Mouse (Mus musculus) gastrocnemius, postnatal 14 days (tissue): ENCODE data around the gene Cd84. TPM values are rescaled to one million over a fixed set of nuclear protein-coding genes. Genes with fewer than 3 reads are reported as not detected.
A peak's percentile ranks its signal among the peaks of the same experiment; 100 is the strongest.
"Not testable (repeated sequence)": the region's sequence is repeated elsewhere in the genome, so short reads cannot be mapped to it uniquely, and the experiment has no call there.

Experiments used
- DNase-seq: peaks from one replicate; pipeline ENCODE4 v3.0.0; 2021; ENCODE audit warnings: mixed read lengths
- intact Hi-C: fragments of 180-260 bp; cut with DNase I; formaldehyde crosslinking; loops from one replicate; pipeline ENCODE4 v1.15.1; 2025; ENCODE audit warnings: low total_unique reads
- long read RNA-seq, 2 experiments: library from polyadenylated mRNA; stranded (forward); transcript quantifications; one replicate each; pipeline ENCODE4 v2.0.0; 2021
- total RNA-seq, 2 experiments: library from RNA; stranded (reverse); gene quantifications; 2 replicates each; pipeline ENCODE4 v1.2.3; 2021

Gene Cd84
- 1 to 10 TPM; 1.1 to 1.4 TPM for total RNA-seq
- long read RNA-seq, experiment 1: 0 reads
- long read RNA-seq, experiment 2: 0 reads

DNA sequence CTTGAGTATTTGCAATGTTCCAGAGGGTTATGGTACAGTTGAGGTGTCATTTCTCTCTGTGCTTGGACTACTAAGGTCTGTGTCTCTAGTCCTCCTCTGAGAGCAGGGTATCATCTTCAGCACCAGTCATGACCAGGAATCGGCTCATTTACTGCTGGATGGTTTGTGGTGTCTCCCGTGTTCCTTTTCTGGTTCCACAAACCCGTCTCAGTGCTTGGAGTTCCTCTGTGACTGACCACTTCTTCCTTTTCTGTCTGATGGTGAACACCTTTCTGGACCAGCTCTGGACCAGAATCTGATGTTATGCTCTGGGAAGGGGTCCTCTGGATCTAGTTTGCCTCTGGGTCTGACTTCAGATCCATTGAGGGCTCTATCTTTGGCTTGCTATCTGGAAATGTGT, at the start of gene Cd84:
Gene Cd84, plus strand, starts transcription at position 210 of the 400 bp plus-strand sequence.
- intact Hi-C loops: no loop called here
- DNase-seq: no peak

DNA sequence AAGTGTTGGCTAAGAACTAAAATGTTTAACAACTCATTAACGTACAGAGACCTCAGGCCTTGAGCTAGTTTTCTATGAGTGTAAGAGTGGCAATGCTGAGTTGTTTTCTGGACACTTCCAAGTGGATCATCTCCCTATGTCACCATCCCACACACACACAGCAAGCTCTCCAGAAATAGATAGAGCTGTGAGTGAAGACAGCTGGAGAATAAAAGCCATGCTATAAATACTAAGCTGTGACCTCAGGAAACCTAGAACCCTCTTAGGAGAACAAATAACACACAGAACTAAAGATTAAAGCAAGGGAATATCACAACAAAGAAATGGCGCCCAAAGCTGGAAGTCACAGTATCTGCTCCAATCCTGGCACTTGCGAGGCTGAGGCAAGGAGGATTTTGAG, 48.0 kb upstream of the Cd84 start:
- intact Hi-C loops: no loop called here

DNA sequence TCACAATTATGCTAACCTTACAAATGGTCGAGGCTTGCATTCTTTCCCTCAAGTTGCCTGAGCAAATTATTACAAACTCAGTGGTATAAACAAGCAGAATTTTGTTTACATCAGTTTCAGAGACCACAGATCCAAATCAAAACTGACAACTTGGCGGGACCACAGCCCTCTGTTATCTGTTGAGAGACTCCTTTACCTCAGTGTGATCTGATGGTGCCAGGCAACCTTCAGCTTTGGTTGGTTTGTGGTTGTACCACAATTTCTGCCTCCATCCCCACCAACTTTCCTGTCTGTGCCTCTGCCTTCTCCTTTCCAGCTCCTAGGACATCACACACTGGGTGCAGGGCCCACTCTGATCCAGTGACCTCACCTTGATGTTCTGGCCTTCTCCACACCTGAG, 43.3 kb upstream of the Cd84 start:
- intact Hi-C loops: no loop called here
- DNase-seq: no peak

More for the DNA sequence above, 48.0 kb upstream of the Cd84 start:
- DNase-seq: no peak

DNA sequence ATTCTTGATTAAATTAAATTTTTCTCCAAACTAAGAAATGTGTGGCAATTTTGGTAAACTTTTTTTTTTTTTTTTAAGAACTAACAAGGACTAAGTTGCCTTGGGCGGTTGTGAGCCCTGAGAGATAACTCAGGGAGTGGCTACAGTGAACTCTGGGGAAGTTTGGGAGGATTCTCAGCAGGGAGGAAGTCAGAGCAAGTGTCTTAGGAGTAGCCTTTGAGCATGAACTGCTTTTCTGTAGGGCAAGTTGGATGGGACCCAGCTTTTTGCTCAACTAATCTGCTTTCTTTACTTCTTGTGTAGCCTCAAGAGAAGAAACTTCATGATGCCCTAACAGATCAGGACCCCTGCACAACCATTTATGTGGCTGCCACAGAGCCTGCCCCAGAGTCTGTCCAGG, 41.7 kb upstream of the Cd84 start:
- intact Hi-C loops: no loop called here
- DNase-seq: no peak

DNA sequence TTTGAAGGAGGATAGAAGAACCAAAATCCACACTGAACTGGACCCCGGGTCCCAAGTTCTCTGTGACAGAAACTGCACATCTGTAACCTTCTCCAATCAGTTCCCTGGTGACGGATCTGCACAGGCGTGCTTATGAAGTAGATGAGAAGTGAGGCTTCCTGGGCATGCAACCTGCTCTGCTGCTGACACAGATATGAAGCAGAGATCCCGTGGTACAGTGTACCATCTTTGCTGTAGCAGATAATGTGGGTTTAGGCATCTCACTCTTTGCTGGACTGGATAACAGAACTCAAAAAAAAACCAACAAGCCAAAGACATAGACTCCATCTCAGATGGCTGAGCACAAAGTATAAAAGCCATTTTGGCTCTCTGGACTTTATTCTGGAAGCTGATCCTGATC, 39.8 kb upstream of the Cd84 start:
- intact Hi-C loops: no loop called here
- no peak for DNase-seq

DNA sequence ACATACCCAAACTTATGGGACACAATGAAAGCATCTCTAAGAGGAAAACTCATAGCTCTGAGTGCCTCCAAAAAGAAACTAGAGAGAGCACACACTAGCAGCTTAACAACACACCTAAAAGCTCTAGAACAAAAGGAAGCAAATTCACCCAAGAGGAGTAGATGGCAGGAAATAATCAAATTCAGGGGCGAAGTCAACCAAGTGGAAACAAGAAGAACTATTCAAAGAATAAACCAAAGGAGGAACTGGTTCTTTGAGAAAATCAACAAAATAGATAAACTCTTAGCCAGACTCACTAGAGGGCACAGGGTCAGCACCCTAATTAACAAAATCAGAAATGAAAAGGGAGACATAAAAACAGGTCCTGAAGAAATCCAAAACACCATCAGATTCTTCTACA, 28.4 kb upstream of the Cd84 start:
- DNase-seq, intact Hi-C loops: not testable (repeated sequence)

DNA sequence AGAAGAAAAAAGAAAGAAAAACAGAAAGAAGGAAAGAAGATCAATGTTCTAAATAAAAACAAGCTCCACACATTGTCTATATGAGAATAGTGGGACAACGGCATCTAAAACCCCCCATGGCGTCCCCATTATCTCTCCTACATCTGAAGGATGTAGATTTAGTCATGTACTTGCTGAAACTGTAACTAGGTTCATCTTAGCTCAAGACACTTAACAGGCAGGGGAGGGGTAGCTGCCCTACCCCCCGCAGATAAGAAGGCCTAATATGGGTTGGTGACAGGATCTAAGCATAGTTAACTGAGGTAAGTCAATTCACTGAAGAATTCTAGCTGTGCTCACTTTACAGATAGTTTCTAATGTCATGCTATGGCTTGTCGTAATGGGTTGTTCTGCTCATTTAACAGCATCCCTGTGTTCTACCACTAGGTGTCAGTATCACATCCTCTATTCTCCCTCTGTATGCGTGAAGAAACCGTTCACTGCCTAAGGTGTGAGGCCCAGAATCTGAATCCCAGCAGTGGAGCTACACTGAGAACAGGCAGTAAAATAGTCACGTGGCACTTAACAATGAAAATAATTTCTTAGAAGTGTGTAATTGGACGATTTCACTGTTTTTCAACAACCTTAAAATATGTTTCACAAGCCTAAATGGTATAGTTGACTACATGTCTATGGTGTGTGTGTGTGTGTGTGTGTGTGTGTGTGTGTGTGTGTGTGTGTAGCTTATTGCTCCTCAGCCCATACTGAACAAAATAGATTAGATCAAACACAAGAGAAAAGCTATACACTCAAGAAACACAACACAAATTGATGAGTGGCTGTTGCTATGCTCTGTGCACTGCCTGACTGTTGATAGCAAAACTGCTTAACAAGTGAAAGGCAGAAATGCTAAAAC, 23.7 kb upstream of the Cd84 start:
- no peak for DNase-seq
- intact Hi-C loops: no loop called here

DNA sequence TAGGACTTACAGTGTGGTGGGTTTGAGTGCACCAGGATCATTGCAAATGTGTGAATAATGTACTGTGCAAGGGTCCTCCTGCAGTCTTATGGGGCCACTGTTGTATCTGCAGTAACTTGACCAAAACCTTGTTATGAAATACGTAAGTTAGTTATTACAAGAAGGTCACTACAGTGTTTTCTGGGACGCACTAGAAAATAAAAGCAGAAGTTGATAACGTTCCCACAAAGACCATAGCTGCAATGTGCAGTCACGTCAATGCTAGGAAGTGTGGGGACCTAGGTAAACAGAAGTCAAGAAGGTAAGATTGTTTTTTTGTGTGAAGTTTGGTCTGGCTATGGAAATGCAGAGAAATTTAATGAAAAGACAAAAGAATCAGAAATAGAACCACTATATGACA, 22.5 kb upstream of the Cd84 start:
- intact Hi-C loops: no loop called here

DNA sequence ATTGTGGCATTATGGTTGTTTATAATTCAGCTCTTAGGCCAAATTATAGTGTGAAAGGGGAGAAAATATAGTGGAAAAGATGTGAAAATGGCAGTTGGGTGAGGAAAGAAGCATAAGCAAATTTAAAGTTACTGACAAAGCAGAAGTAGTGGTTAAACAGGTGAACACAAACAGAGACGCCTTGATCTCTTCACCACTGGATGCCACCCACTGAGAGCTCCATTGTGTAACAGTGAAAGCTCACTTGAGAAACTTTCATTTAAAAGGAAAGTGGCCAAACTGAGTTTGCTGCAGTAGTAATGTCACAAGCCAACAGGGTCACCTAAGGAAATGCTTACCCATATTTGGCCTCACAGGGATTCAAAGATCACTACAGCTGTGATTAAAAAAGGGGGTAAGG, 18.2 kb upstream of the Cd84 start:
- intact Hi-C loops: no loop called here
- no peak for DNase-seq

More for the DNA sequence above, 22.5 kb upstream of the Cd84 start:
- no peak for DNase-seq

DNA sequence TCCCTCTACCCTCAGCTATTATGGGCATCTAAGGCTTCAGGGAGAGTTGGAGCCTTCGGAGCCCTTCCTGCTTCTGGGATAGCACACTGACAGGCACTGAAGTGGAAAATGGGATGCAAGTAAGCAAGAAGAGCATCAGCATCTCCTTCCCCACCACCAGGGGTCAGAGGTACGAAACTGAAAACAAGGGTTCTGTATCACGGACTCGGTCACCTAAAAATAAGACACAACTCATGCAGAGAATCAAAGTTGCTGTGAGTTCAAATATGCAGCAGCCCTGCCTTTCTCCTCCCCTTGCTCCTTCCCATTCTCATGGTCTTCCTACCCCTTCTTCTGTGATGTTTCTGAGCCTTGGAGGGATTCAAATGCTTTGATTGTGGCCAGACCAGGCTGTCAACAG, 14.0 kb upstream of the Cd84 start:
- DNase-seq: no peak
- intact Hi-C loops: no loop called here

DNA sequence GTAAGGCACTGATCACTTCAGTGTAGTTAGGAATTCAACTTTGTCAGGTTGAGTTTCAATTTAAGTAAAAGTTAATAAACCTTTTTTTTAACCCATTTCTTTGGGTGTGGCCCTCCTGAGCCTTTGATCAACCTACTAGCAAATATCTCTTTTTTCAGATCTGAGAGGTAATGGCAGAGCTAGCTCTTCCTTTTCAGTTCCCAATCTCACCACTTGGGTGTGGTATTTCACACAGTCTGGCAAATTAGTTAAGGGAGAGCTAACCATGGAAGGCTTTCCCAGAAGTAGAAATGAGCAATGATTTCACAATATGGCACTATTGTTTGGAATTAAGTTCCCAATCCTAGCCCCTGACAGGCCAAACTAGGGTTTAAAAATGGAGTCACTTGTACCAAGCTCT, 13.3 kb upstream of the Cd84 start:
- no peak for DNase-seq
- intact Hi-C loops: no loop called here

DNA sequence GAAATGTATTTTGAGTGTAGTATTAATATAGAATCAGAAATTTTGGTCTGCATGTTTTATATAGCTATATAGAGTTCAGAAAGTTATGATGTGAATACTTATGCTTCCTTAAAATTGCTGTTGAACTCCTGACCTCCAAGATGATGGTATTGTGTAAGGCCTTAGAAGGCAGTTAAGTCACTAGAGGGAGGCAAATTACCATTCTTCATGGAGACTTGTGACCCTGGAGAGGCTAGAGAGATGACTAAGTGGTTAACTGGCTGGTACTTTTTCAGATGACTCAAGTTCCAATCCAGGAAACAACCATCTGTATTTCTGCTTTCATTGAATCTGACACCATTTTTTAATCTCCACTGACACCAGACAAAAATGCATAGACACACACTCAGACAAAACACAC, 11.8 kb upstream of the Cd84 start:
- intact Hi-C loops: no loop called here
- DNase-seq: no peak

DNA sequence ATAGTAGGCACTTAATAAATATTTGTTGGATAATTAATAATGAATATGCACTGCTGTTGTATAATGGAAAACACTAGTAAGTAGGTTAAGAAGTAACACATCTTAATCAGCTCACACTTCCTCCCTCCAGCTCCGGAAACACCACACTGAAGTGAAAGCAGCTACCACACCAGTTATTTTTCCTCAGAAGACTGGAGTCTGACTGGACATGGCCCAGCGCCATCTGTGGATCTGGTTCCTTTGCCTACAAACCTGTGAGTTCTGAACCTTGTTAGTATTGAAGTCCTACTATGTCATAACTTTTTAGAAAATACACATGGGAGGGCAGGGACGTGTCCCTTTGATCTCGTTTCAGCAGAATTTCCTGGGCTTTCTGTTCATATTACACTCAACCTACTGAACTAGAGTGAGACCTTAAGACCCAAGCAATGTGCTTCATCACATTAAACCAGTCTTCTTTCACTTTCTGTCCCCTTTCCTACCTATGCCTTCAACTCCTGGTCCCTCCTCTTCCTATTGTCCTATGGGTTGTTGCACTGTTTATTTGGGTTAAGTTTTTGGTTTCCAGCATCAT, 1.0 kb downstream of the Cd84 start:
- intact Hi-C loops: no loop called here
- no peak for DNase-seq

DNA sequence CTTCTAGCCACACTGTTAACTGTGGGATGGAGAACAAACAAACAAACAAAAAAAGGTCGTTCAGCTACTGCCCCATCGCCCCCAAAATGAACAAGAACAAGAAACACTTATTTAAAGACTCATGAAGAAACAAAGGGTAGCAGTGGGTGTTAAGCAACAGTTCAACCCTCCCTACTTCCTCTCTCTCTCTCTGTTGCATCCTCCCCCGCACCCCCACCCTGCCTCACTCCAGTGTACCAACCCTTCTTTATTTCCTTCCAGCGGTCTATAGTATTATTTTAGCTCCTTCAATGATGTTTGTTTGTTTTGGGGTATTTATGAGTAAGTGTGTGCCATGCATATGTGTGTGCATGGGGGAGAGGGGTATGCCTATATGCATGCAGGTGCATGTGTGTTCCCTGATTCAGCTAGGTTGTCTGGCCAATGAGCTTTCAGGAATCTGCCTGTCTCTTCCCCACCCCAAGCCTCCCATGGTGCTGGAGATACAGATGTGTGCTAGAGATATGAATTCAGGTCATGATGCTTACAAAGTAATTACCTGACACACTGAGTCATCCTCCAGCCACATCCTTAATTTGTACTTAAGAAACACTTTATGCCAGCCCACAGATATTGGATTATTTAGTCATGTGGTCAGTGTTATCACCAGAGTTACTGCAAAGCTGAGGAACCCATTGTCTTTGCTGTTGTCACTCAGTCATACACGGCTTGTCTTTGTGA, 5.7 kb downstream of the Cd84 start:
- intact Hi-C loops: no loop called here
- no peak for DNase-seq

DNA sequence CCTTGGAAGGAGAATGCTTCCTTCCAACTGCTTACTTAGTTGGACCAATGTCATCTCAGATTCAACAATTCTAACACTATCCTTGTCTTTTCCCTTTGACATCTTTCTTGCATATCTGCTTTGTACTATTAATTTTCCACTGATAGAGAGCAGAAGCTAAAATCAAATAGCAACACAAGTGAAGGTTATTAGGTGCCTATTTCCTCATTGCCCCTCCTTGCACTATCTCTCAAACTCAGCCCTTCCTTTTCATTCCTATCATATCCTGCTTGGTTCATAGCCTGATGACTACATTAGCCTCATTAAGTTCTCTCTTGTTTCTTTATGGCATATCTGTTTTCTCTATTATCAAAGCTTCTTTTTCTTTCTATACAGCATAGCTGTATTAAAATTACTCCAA, 8.7 kb downstream of the Cd84 start:
- no peak for DNase-seq
- intact Hi-C loops: no loop called here

DNA sequence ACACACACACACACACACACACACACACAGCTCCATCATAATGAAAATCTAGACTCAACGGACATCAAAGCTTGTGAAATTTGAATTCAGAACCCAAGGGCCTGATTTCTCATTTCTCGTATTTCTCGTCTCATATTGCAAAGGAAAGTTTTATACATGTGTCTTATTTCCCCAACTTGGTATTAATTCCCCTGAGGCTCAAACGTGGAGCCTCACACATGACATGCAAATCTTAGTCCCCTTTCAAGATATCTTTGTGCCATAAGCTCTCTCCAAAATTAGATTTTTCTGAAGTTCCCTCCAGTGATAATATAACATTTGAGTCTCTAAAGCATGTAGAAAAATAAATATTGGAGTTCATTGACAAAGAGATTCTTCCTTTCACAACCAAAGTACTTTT, 9.3 kb downstream of the Cd84 start:
- no peak for DNase-seq
- intact Hi-C loops: no loop called here

DNA sequence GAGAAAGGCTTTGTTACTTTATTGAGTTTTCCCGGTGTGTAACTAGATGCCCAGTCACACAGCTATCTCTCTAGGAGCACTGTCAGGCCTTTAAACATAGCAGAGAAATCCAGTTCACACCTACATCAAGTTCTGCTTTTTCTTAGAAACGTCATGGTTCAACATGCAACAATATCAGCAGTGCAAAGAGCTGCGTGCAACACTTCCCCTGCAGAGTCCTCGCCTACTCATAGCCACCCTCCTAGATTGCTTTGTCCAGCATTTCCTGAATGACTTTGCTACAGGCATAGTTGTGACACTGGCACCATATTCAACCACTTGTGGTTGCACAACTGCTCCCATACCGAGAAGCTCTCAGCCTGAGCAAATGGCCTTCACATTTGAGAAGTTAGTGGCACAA, 10.0 kb downstream of the Cd84 start:
- DNase-seq: peak; percentile 3
- intact Hi-C loops: no loop called here

DNA sequence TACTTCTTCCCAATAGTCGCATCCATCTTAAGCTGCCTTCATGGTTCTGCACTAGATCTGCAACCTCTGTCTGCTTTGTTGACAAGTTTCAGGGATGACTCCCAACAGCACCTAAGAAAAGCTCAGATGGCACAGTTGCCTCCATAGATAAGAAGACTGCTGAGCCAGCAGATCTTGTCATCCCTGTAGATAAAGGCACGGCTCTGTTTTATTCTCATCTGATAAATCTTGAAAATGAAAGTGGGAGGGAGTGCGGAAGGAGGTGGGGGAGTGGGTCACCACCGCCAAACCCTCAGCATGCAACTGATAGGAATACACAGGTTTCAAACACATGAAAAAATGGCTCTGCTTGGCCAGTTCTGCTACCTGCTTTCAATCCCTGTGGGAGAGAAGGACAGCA, 26.0 kb downstream of the Cd84 start:
- intact Hi-C loops: no loop called here
- no peak for DNase-seq

DNA sequence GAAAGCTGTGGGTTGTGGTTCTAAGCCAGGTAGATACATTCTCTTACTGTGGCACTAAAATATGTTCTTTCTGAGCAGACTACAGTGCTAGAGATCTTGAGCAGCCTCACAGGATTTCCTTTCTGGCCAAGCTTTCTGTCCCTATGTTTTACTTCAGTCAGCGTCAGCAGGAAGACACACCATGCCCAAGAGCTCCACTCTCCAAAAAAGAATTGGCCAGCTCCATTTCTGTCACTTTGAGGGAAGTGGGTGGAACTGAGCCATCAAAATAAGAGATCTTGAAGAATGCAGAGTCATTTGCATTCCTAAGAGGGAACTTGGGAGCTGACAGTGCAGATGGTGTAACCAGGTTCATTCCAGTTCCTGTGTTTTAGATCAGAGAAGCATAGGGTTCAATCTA, 47.5 kb downstream of the Cd84 start:
- intact Hi-C loops: no loop called here
- DNase-seq: no peak

DNA sequence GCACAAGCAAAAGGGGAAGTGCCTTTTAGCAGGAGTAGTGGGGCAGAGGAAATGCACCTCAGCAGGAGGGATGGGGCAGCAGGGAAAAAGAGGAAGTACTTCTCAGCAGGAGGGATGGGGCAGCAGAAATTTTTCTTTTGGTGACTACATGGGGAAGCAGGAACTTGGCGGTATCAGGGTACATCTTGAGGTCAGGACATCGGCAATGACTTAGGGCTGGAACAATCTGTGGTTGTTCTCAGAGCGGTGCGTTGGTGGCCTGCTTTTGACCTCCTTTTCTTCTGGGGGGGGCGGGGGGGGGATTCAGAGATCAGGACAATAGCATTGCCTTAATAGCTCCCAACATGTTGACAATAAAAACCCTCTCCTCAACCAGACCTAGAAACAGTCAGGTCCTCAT, 55.9 kb downstream of the Cd84 start, which contains the start of gene Gm10521:
Gene Gm10521, plus strand, starts transcription at position 301 of the 400 bp plus-strand sequence.
- DNase-seq, intact Hi-C loops: not testable (repeated sequence)

DNA sequence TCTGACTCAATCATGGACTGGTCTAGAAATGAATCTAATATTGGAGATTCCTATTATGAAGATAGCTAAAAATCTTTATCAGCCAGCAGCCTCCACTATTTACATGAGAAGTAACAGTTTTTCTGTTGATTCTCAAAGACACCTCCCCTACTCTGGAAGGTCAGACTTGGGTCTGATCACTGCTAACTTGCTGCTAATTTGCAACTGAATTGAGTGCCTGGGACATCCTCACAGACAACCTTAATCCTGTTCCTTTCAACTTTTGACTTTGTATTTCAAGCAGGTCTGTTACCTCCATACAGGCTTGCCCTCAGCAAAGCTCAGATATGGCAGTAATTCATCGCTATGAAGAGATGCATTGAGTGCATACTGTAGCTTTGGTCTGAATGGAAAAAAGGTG, 64.5 kb downstream of the Cd84 start:
- intact Hi-C loops: no loop called here
- no peak for DNase-seq
